Mouse (Mus musculus): Measurements from ENCODE around the gene Lacc1. TPM values are rescaled to one million over a fixed set of nuclear protein-coding genes. Genes with fewer than 3 reads are reported as not detected.
"Not testable (repeated sequence)": the region's sequence is repeated elsewhere in the genome, so short reads cannot be mapped to it uniquely, and the experiment has no call there.

Lacc1 gene
- polyA plus RNA-seq, 1 experiment from 2014 or later, result 1.5 TPM

GRCm38 (mm10) chr14:77004740-77005139 lies 32.0 kb downstream of the Lacc1 start:
- Histone ChIP-seq H3K27ac (ENCODE audit: low read length) (no peak overlapping the region), H3K4me1 (replicated peaks; ENCODE audit: control insufficient read depth, insufficient read depth, low read length) (peaks cover 8% of the 10 kb centered on the region; the same call in 1 of the 2 replicates), H3K4me2 (ENCODE audit: low read length) (no peak overlapping the region), H3K9ac (replicated peaks; ENCODE audit: low read depth, low read length) (no peak overlapping the region), H3K36me3 (ENCODE audit: control insufficient read depth, insufficient read depth) (no peaks in the 10 kb centered on the region), H3K9me3 (ENCODE audit: control insufficient read depth, low read length) (no peaks in the 10 kb centered on the region), H3K27me3 (replicated peaks; ENCODE audit: control insufficient read depth, insufficient read depth, low read length) (no peaks in the 10 kb centered on the region), H3K4me3 (replicated peaks; ENCODE audit: low read length) (no peak overlapping the region)
- ATAC-seq, result no peak
- 80% methylated on average over 8 of the region's 8 CpGs for WGBS

- not testable (repeated sequence) for ATAC-seq; H3K4me2 ChIP-seq (ENCODE audit: low read length); H3K27ac ChIP-seq (ENCODE audit: low read length); H3K4me3 ChIP-seq (replicated peaks; ENCODE audit: low read length); H3K36me3 ChIP-seq (ENCODE audit: control insufficient read depth, insufficient read depth); H3K9ac ChIP-seq (replicated peaks; ENCODE audit: low read depth, low read length); H3K4me1 ChIP-seq (replicated peaks; ENCODE audit: control insufficient read depth, insufficient read depth, low read length); H3K9me3 ChIP-seq (ENCODE audit: control insufficient read depth, low read length); H3K27me3 ChIP-seq (replicated peaks; ENCODE audit: control insufficient read depth, insufficient read depth, low read length)
- WGBS, result 92% methylated on average over 2 of the region's 2 CpGs
Observed at GRCm38 (mm10) chr14:76990351-76990750, 46.4 kb downstream of the Lacc1 start.

- Histone ChIP-seq H3K4me3 (replicated peaks; ENCODE audit: low read length) (no peak overlapping the region), H3K9me3 (ENCODE audit: control insufficient read depth, low read length) (no peaks in the 10 kb centered on the region), H3K27ac (ENCODE audit: low read length) (no peak overlapping the region), H3K27me3 (replicated peaks; ENCODE audit: control insufficient read depth, insufficient read depth, low read length) (no peaks in the 10 kb centered on the region), H3K4me1 (replicated peaks; ENCODE audit: control insufficient read depth, insufficient read depth, low read length) (peaks cover 6% of the 10 kb centered on the region; the same call in 1 of the 2 replicates), H3K9ac (replicated peaks; ENCODE audit: low read depth, low read length) (no peak overlapping the region), H3K4me2 (ENCODE audit: low read length) (no peak overlapping the region), H3K36me3 (ENCODE audit: control insufficient read depth, insufficient read depth) (no peaks in the 10 kb centered on the region)
- no peak for ATAC-seq
- WGBS, result 26% methylated on average over 1 of the region's 1 CpGs
Observed at GRCm38 (mm10) chr14:76981781-76982180, 54.9 kb downstream of the Lacc1 start.

- Histone ChIP-seq H3K27ac (ENCODE audit: low read length) (no peak overlapping the region), H3K9ac (replicated peaks; ENCODE audit: low read depth, low read length) (no peak overlapping the region), H3K4me2 (ENCODE audit: low read length) (no peak overlapping the region), H3K36me3 (ENCODE audit: control insufficient read depth, insufficient read depth) (no peaks in the 10 kb centered on the region), H3K9me3 (ENCODE audit: control insufficient read depth, low read length) (no peaks in the 10 kb centered on the region), H3K4me1 (replicated peaks; ENCODE audit: control insufficient read depth, insufficient read depth, low read length) (peaks cover 6% of the 10 kb centered on the region; the same call in 1 of the 2 replicates), H3K27me3 (replicated peaks; ENCODE audit: control insufficient read depth, insufficient read depth, low read length) (no peaks in the 10 kb centered on the region), H3K4me3 (replicated peaks; ENCODE audit: low read length) (no peak overlapping the region)
- 90% methylated on average over 4 of the region's 4 CpGs for WGBS
- ATAC-seq, result no peak
Observed at GRCm38 (mm10) chr14:76981176-76981575, 55.5 kb downstream of the Lacc1 start.

- H3K27me3 ChIP-seq (replicated peaks; ENCODE audit: control insufficient read depth, insufficient read depth, low read length), result no peaks in the 10 kb centered on the region
Observed at GRCm38 (mm10) chr14:76979569-76979968, 57.1 kb downstream of the Lacc1 start.

More at GRCm38 (mm10) chr14:76979569-76979968, 57.1 kb downstream of the Lacc1 start:
- H3K9me3 ChIP-seq (ENCODE audit: control insufficient read depth, low read length), result no peaks in the 10 kb centered on the region
- no peak overlapping the region for H3K27ac ChIP-seq (ENCODE audit: low read length)
- no peak overlapping the region for H3K9ac ChIP-seq (replicated peaks; ENCODE audit: low read depth, low read length)
- 61% methylated on average over 9 of the region's 9 CpGs for WGBS
- H3K4me1 ChIP-seq (replicated peaks; ENCODE audit: control insufficient read depth, insufficient read depth, low read length), result peaks cover 6% of the 10 kb centered on the region; the same call in 1 of the 2 replicates
- H3K36me3 ChIP-seq (ENCODE audit: control insufficient read depth, insufficient read depth), result no peaks in the 10 kb centered on the region
- no peak for ATAC-seq
- H3K4me2 ChIP-seq (ENCODE audit: low read length), result no peak overlapping the region
- no peak overlapping the region for H3K4me3 ChIP-seq (replicated peaks; ENCODE audit: low read length)

Other genes starting within 250 kb of the Lacc1 start
- 0.53 and 0.54 TPM in 2 replicates for gene Ccdc122, start 132 bp downstream of the Lacc1 start, polyA plus RNA-seq (2015; fragmentation: Nextera tagmentation; extraction: Ambion mirVana)
- 64.4 and 65.7 TPM in 2 replicates for gene Enox1, start 119.9 kb upstream of the Lacc1 start, polyA plus RNA-seq (2015; fragmentation: Nextera tagmentation; extraction: Ambion mirVana)

All from forebrain, embryonic 16.5 days (tissue).